Mouse (Mus musculus): Measurements from ENCODE around the gene Cyp2t4.

Gene Cyp2t4

GRCm38 (mm10) chr7:27185986-27186385, 32.5 kb downstream of the Cyp2t4 start:
- Histone ChIP-seq H3K27me3 (ENCODE audit: control insufficient read depth, insufficient read depth, low read length, poor library complexity, severe bottlenecking) (no peaks in the 10 kb centered on the region), H3K36me3 (ENCODE audit: control insufficient read depth, insufficient read depth, low read length, poor library complexity, severe bottlenecking) (peaks cover 20% of the 10 kb centered on the region)
- no peak for DNase-seq (ENCODE audit: low read depth, low spot score)

- DNase-seq (ENCODE audit: low read depth, low spot score) = peak; percentile 29
- peaks cover 20% of the 10 kb centered on the region for H3K36me3 ChIP-seq (ENCODE audit: control insufficient read depth, insufficient read depth, low read length, poor library complexity, severe bottlenecking)
- H3K27me3 ChIP-seq (ENCODE audit: control insufficient read depth, insufficient read depth, low read length, poor library complexity, severe bottlenecking) = no peaks in the 10 kb centered on the region
Observed at GRCm38 (mm10) chr7:27189271-27189931, 35.9 kb downstream of the Cyp2t4 start.

GRCm38 (mm10) chr7:27192434-27192833, 38.9 kb downstream of the Cyp2t4 start:
- H3K36me3 ChIP-seq (ENCODE audit: control insufficient read depth, insufficient read depth, low read length, poor library complexity, severe bottlenecking) = peaks cover 16% of the 10 kb centered on the region
- no peak for DNase-seq (ENCODE audit: low read depth, low spot score)
- H3K27me3 ChIP-seq (ENCODE audit: control insufficient read depth, insufficient read depth, low read length, poor library complexity, severe bottlenecking) = no peaks in the 10 kb centered on the region

GRCm38 (mm10) chr7:27193731-27194130, 40.2 kb downstream of the Cyp2t4 start:
- Histone ChIP-seq H3K36me3 (ENCODE audit: control insufficient read depth, insufficient read depth, low read length, poor library complexity, severe bottlenecking) (peaks cover 16% of the 10 kb centered on the region), H3K27me3 (ENCODE audit: control insufficient read depth, insufficient read depth, low read length, poor library complexity, severe bottlenecking) (no peaks in the 10 kb centered on the region)
- DNase-seq (ENCODE audit: low read depth, low spot score) = no peak

GRCm38 (mm10) chr7:27195681-27196611, 42.4 kb downstream of the Cyp2t4 start, which contains the start of the genes BC024978 and Snrpa:
BC024978 (plus strand) TSS chr7:27195781.
Snrpa (minus strand) TSS chr7:27196271.
- no peaks in the 10 kb centered on the region for H3K27me3 ChIP-seq (ENCODE audit: control insufficient read depth, insufficient read depth, low read length, poor library complexity, severe bottlenecking)
- DNase-seq (ENCODE audit: low read depth, low spot score) = peak; percentile 100
- H3K36me3 ChIP-seq (ENCODE audit: control insufficient read depth, insufficient read depth, low read length, poor library complexity, severe bottlenecking) = peaks cover under 1% of the 10 kb centered on the region

- DNase-seq (ENCODE audit: low read depth, low spot score) = no peak
- Histone ChIP-seq H3K36me3 (ENCODE audit: control insufficient read depth, insufficient read depth, low read length, poor library complexity, severe bottlenecking) (no peaks in the 10 kb centered on the region; the same call in 1 of the 2 replicates), H3K27me3 (ENCODE audit: control insufficient read depth, insufficient read depth, low read length, poor library complexity, severe bottlenecking) (no peaks in the 10 kb centered on the region)
Observed at GRCm38 (mm10) chr7:27197136-27197535, 43.6 kb downstream of the Cyp2t4 start.

GRCm38 (mm10) chr7:27197634-27198033, 44.1 kb downstream of the Cyp2t4 start:
- H3K36me3 ChIP-seq (ENCODE audit: control insufficient read depth, insufficient read depth, low read length, poor library complexity, severe bottlenecking) = no peaks in the 10 kb centered on the region; the same call in 1 of the 2 replicates
- no peaks in the 10 kb centered on the region for H3K27me3 ChIP-seq (ENCODE audit: control insufficient read depth, insufficient read depth, low read length, poor library complexity, severe bottlenecking)
- no peak for DNase-seq (ENCODE audit: low read depth, low spot score)

- Histone ChIP-seq H3K36me3 (ENCODE audit: control insufficient read depth, insufficient read depth, low read length, poor library complexity, severe bottlenecking) (no peaks in the 10 kb centered on the region; the same call in 1 of the 2 replicates), H3K27me3 (ENCODE audit: control insufficient read depth, insufficient read depth, low read length, poor library complexity, severe bottlenecking) (no peaks in the 10 kb centered on the region)
- DNase-seq (ENCODE audit: low read depth, low spot score) = no peak
Observed at GRCm38 (mm10) chr7:27198355-27198754, 44.8 kb downstream of the Cyp2t4 start.

GRCm38 (mm10) chr7:27198779-27199178, 45.3 kb downstream of the Cyp2t4 start:
- no peaks in the 10 kb centered on the region for H3K27me3 ChIP-seq (ENCODE audit: control insufficient read depth, insufficient read depth, low read length, poor library complexity, severe bottlenecking)

GRCm38 (mm10) chr7:27203730-27204449, 50.4 kb downstream of the Cyp2t4 start:
- H3K27me3 ChIP-seq (ENCODE audit: control insufficient read depth, insufficient read depth, low read length, poor library complexity, severe bottlenecking) = no peaks in the 10 kb centered on the region
- DNase-seq (ENCODE audit: low read depth, low spot score) = no peak
- no peaks in the 10 kb centered on the region; the same call in none of the 2 replicates for H3K36me3 ChIP-seq (ENCODE audit: control insufficient read depth, insufficient read depth, low read length, poor library complexity, severe bottlenecking)

More at GRCm38 (mm10) chr7:27198779-27199178, 45.3 kb downstream of the Cyp2t4 start:
- no peaks in the 10 kb centered on the region; the same call in 1 of the 2 replicates for H3K36me3 ChIP-seq (ENCODE audit: control insufficient read depth, insufficient read depth, low read length, poor library complexity, severe bottlenecking)
- no peak for DNase-seq (ENCODE audit: low read depth, low spot score)

Measured in splenic B cell, adult 2 months (primary cell).